Mouse (Mus musculus): ENCODE measurements around the gene Sec61b.

The Sec61b gene

GRCm38 (mm10) chr4:47473968-47474729 lies at the start of gene Sec61b, which contains the start of gene Alg2:
Sec61b (plus strand) TSS chr4:47474658.
Alg2 (minus strand) TSS chr4:47474333.
- peak; percentile 95 for DNase-seq

DNA sequence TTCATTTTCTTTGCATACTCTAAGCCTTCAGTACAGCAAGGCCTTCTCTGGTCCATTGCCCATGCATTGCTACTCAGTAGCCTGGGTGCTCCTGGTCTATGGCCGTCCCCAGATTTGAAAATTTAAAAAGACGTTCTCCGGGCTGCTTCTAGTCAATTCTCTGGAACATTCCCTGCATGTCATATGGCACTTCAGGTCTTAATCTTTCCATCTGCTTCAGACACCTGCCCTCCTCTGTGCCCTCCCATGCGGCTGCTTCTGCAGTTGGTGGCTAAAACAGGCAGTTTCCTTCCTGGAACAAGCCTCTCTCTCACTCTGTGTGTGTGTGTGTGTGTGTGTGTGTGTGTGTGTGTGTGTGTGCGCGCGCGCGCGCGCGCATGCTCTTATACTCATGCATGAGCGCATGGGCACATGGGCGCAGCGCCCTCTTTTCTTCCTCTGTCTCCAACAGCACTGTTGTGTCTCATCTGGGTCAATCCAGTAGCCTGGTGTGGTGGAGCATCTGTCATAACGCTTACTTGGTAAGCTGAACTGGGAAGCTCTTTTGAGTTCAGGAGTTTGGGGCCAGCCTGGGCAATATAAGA lies 49.1 kb upstream of the Sec61b start:
- peak; percentile 58 for DNase-seq

- DNase-seq: no peak
Measured at GRCm38 (mm10) chr4:47427606-47428005, 46.9 kb upstream of the Sec61b start.

DNA sequence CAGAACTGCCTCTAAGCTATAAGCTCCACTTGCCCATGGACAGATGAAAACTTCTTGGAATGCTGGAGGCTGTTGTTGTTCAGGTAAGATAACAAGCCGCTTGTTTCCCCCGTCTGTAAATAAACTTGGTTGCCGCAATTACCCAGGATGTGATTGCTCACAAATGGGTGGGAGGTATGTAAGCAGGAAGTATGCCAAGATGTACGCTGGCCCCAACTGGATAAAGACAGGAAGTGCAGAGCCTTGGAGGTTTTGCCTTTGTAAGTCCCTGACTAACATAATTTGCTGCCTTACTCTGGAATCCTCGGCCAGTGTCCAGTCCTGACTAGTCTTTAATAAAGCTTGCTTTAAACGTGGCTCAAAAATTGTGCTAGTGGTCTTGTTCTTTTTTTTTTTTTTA lies 43.9 kb upstream of the Sec61b start:
- DNase-seq: no peak

GRCm38 (mm10) chr4:47431081-47431480 lies 43.4 kb upstream of the Sec61b start:
- DNase-seq: no peak

- no peak for DNase-seq
Measured at GRCm38 (mm10) chr4:47432766-47433165, 41.7 kb upstream of the Sec61b start.

DNA sequence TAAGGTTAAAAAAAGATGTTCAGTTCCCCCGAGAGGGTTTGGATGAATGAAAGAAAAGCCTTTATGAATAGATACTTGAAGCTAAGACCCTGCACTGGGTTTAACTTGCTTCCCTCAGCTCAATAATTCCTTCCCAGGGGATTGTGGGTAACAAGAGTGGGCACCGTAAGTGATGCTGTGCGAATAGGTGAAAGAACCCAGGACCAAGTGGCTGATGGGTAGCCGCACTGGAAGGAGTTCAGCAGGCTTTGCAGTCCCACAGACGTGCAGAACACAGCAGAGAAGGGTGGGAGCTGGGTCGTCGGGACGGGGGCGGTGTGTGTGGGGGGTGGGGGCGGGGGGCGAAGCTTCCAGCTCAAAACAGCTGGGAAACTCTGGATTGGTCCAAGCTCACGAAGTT lies 39.3 kb upstream of the Sec61b start:
- DNase-seq: no peak

DNA sequence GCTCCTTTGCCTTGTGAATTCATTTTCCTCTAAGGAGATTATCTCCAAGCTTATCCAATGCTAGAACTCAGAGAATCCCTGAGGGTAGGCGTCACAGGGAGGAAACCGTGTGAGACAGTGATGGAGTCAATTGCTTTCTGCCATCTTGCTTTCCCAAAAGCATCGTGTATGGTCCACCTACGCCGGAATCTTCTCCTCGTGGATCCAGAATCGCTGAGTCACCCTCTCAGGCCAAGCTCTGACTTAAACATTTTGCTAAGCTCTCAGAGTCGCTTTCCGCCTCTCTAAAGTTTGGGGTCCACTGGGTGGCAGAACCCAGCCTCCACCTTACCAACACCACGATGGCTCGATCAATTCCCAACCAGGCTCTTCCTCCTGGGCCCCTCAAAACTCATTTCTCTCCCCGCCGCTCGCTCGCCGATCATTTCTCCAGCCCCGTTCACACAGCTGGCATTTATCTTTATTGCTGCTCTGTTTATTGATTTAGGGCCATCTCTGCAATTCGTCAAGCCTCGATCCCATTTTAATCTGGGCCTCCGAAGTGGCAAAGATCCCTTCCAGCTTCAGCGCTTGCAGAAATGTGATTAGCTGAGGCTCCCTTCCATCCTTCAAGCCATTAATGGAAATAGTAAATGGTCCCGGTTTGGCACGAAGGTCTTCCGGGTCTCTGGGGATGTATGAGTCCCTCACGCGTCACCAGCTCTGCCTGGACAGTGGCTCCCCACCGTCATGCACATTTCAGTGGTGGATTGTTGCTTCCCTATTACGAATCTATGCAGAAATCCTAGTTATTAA lies 38.7 kb upstream of the Sec61b start:
- DNase-seq: no peak

DNA sequence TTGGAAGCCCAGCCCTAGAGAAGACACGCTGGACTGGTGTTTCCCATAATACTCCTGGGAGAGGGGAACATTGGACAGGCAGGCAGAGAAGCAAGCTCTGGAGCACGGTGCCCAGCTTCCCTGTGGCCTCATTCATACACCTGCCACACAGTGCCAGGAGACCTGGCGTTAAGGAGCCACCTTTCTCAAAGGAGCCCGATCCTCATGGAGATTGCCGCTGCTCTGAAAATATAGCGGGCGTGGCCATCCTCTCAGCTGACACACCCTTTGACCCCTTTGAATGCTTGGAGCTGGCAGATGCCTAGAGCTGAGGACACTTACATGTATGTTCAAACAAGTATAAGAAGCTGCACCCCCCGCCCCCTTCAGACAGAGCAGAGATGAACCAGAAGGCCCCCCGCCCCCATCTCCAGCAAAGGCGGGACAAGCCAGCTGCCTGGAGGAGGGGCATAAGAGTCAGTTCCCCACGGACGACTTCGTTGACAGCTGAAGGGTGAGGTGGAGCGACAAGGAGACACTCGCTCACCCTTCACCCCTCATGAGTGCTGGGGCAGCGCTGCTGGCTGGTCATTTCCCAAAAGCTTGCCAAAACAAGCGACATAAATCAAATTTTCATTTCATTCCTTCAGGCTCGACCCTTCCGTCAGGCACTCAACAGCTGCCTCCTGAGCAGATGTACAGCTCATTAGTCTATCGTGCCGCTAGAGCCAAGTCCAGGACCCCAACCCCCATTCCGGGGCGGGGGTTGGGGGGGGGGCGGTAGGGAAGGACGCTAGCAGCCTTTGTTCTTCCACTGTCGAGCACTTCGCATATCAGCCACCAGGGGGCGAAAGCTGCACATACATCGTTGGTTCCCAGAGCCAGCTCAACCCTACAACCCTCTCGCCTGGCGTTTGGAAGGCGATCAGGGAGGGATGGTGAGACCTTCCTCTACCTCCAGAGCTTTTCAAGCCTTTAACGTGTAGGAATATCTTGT lies 36.8 kb upstream of the Sec61b start:
- DNase-seq: peak; percentile 83

- DNase-seq: no peak
Measured at GRCm38 (mm10) chr4:47438956-47439355, 35.5 kb upstream of the Sec61b start.

- no peak for DNase-seq
Measured at GRCm38 (mm10) chr4:47440951-47441350, 33.5 kb upstream of the Sec61b start.

DNA sequence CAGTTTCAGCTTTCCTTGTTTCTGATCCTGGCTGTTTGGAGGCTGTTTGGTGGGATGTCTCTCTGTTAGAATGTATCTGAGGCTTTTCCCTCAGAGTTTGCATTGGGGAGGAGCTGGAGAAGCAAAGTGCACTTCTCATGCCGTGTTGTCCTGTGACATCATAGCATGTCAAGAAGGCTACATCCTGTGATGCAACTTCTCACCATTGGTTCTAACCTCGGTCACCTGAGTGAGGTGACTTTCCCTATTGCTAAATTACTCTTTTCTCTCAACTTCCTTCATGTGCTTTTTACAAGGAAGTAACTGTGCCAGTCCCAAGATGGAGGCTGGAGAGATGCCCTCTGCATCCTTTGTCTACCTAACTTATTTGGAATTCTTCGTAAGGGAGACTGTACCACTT lies 25.9 kb upstream of the Sec61b start:
- no peak for DNase-seq

DNA sequence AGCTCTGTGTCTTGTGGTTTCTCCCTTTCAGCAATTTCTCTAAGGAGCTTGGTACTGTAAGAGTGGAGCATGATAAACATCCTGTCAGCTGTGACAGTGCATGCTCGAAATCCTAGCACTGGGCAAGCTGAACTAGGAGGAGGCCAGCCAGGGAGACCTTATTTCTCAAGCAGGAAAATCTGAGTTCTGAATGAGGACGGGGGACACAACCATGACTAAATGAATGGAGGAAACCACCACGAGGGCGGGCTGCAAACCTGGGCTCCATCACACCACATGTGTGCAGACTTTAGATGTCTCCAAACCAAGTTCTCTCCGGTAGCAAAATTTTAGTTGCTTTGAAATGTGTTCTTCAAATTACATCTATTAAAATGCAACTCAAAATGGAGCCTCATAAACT lies 25.3 kb upstream of the Sec61b start:
- DNase-seq: no peak

- no peak for DNase-seq
Measured at GRCm38 (mm10) chr4:47449586-47450522, 24.6 kb upstream of the Sec61b start.

DNA sequence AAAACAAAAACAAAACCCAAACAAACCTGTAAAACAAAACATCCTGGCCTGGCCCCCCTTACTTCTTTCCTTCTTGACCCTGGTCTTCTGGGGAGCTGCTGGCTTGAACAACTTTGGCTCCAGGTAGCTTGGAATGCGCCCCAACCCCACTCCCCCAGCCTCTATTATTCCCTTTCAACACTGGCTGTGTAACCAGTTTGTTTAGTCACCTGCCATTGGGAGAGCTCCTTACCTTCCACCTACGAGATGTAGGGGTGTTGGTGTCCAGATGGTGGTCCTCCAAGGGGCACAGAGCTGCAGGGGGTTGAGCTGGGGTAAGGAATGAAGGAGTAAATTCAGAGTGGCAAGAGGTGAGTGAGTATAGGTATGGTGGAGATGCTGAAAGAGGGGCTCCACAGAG lies 7.3 kb upstream of the Sec61b start:
- DNase-seq: no peak

GRCm38 (mm10) chr4:47473586-47473967 lies 881 bp upstream of the Sec61b start:
- no peak for DNase-seq

DNA sequence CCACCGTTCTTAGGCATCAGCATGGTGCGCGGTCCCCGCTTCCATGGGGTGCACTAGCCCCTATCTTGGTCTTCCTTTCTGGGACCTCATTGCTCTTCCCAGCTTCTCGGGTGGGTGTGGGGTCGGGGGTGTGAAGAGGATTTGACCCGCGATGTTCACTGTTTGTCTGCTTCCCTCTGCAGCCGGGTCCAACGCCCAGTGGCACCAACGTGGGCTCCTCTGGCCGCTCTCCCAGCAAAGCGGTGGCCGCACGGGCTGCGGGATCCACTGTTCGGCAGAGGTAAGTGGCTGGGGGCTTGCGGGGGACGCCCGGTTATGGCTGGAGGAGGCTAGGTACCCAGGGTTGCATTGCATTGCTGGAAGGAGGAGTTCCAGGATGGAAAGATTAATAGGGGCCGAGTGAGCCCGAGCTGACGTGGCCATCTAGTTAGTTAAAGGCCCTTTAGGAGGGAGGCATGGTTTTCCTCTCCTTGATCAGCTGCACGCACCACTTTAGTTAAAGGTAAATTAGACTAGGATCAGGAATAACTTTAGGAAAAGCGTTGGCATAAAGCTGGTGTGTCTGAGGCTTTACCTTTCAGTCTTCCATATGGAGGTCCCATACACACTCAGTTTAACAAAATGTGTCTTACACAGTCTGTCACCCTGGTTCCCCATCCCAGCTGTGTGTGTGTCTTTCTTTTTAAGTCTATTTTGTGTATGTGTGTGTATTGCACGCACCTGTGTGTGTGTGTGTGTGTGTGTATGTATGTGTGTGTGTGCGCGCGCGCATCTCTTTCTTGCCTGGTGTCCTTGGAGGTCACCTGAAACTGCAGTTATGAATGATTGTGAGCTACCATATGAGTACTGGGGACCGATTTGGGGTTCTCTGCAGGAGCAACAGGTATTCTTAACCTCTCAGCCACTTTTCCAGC lies 529 bp downstream of the Sec61b start:
- no peak for DNase-seq

GRCm38 (mm10) chr4:47477539-47477938 lies 3.1 kb downstream of the Sec61b start:
- DNase-seq: no peak

DNA sequence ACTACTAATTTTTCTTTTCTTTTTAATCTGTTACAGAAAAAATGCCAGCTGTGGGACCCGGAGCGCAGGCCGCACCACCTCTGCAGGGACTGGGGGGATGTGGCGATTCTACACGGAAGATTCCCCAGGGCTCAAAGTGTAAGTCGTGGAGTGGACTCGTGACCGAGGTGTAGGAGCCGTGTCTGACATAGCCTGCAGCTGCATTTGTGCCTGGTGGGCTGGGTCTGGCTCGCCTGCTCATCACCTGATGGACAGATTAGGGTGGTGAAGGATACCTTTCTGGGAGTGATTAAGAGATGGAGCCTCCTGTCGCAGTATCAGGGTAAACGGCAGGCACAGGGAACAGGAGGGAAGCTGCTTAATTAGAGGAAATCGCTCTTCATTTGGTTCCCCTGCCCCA lies 5.6 kb downstream of the Sec61b start:
- no peak for DNase-seq

- DNase-seq: no peak
Measured at GRCm38 (mm10) chr4:47480576-47480975, 6.1 kb downstream of the Sec61b start.

Measured in thymus, postnatal 25 days (tissue).